Mouse (Mus musculus) thymus, postnatal 14 days (tissue): ENCODE data around the gene Cask.

Experiments
- DNase-seq: peaks from one replicate; pipeline ENCODE4 v3.0.0; 2021

Gene Cask

GRCm38 (mm10) chrX:13718283-13718682, 132.9 kb downstream of the Cask start:
- DNase-seq: no peak

- no peak for DNase-seq
Observed at GRCm38 (mm10) chrX:13716796-13717569, 134.2 kb downstream of the Cask start.

- DNase-seq: peak; percentile 33
Observed at GRCm38 (mm10) chrX:13710174-13710573, 141.0 kb downstream of the Cask start.

GRCm38 (mm10) chrX:13705051-13705450, 146.1 kb downstream of the Cask start:
- DNase-seq: no peak

GRCm38 (mm10) chrX:13700681-13701080, 150.5 kb downstream of the Cask start:
- DNase-seq: no peak

GRCm38 (mm10) chrX:13691865-13692264, 159.3 kb downstream of the Cask start:
- DNase-seq: no peak

GRCm38 (mm10) chrX:13688356-13688755, 162.8 kb downstream of the Cask start:
- DNase-seq: no peak

GRCm38 (mm10) chrX:13686589-13686988, 164.6 kb downstream of the Cask start:
- no peak for DNase-seq

- DNase-seq: no peak
Observed at GRCm38 (mm10) chrX:13681748-13682147, 169.4 kb downstream of the Cask start.

- DNase-seq: no peak
Observed at GRCm38 (mm10) chrX:13673001-13673400, 178.2 kb downstream of the Cask start.

- DNase-seq: no peak
Observed at GRCm38 (mm10) chrX:13670342-13670741, 180.8 kb downstream of the Cask start.

- no peak for DNase-seq
Observed at GRCm38 (mm10) chrX:13668867-13669266, 182.3 kb downstream of the Cask start.

GRCm38 (mm10) chrX:13661063-13661462, 190.1 kb downstream of the Cask start, which contains the start of gene Gpr82:
Gpr82 (plus strand) TSS chrX:13661363.
- no peak for DNase-seq

- DNase-seq: no peak
Observed at GRCm38 (mm10) chrX:13659201-13659890, 191.8 kb downstream of the Cask start.

- DNase-seq: no peak
Observed at GRCm38 (mm10) chrX:13658616-13659140, 192.5 kb downstream of the Cask start.

- DNase-seq: peak; percentile 56
Observed at GRCm38 (mm10) chrX:13656721-13657120, 194.4 kb downstream of the Cask start.

GRCm38 (mm10) chrX:13655906-13656305, 195.3 kb downstream of the Cask start:
- peak; percentile 8 for DNase-seq

GRCm38 (mm10) chrX:13655005-13655421, 196.2 kb downstream of the Cask start:
- no peak for DNase-seq

GRCm38 (mm10) chrX:13652291-13652690, 198.9 kb downstream of the Cask start:
- DNase-seq: no peak

- no peak for DNase-seq
Observed at GRCm38 (mm10) chrX:13651889-13652288, 199.3 kb downstream of the Cask start.

GRCm38 (mm10) chrX:13638894-13639293, 212.3 kb downstream of the Cask start:
- no peak for DNase-seq

- DNase-seq: no peak
Observed at GRCm38 (mm10) chrX:13636398-13636797, 214.8 kb downstream of the Cask start.

- no peak for DNase-seq
Observed at GRCm38 (mm10) chrX:13631599-13632283, 219.4 kb downstream of the Cask start, which contains the start of gene Gpr34. Gpr34 (plus strand) TSS chrX:13632089.
